Mouse (Mus musculus) small intestine, adult 2 months (tissue): ENCODE measurements around the gene Rnft2. TPM values are rescaled to one million over a fixed set of nuclear protein-coding genes. Genes with fewer than 3 reads are reported as not detected.

Experiments
- H3K27ac ChIP-seq: fragments of 200-500 bp; 2 replicates; pipeline ENCODE4 v1.5.1; 2012; ENCODE audit warnings: low read depth, low read length, control low read depth, inconsistent platforms; ENCODE audit not compliant: insufficient read depth
- H3K27me3 ChIP-seq: fragments of 200-500 bp; 2 replicates; pipeline ENCODE4 v1.6.1; 2012; ENCODE audit warnings: mild to moderate bottlenecking, moderate library complexity, low read length, inconsistent platforms; ENCODE audit not compliant: control insufficient read depth, insufficient read depth
- H3K36me3 ChIP-seq: fragments of 200-500 bp; 2 replicates; pipeline ENCODE4 v1.6.1; 2012; ENCODE audit warnings: mild to moderate bottlenecking, low read length, control low read depth, inconsistent platforms; ENCODE audit not compliant: control insufficient read depth, insufficient read depth
- H3K4me1 ChIP-seq: fragments of 200-500 bp; 2 replicates; pipeline ENCODE4 v1.6.1; 2012; ENCODE audit warnings: low read length, inconsistent platforms, mixed read lengths; ENCODE audit not compliant: control insufficient read depth, insufficient read depth, insufficient read length
- H3K4me3 ChIP-seq: fragments of 200-500 bp; 2 replicates; pipeline ENCODE4 v1.5.1; 2012; ENCODE audit warnings: low read depth, mild to moderate bottlenecking, control low read depth, inconsistent platforms, low read length, moderate library complexity
- CTCF ChIP-seq: fragments of 200-500 bp; IDR thresholded peaks from 2 replicates; pipeline ENCODE4 v1.5.1; 2012; ENCODE audit warnings: low read depth, mild to moderate bottlenecking, control low read depth, inconsistent platforms, low read length, moderate library complexity, mixed read lengths; ENCODE audit not compliant: insufficient replicate concordance, insufficient read length; ENCODE audit errors: extremely low read depth
- POLR2A ChIP-seq: fragments of 200-500 bp; IDR thresholded peaks from 2 replicates; pipeline ENCODE4 v1.6.1; 2012; ENCODE audit warnings: low read depth, mild to moderate bottlenecking, control low read depth, inconsistent platforms, low read length, moderate library complexity
- WGBS: fragments of 180-500 bp; shearing (Covaris S2); methylation state at CpG from one replicate; pipeline ENCODE4 v1.1.7; 2018; 5-methylcytosine and 5-hydroxymethylcytosine counted together
- polyA plus RNA-seq: library from polyadenylated mRNA; depleted of rRNA; stranded (reverse); fragments of >200 nt; gene quantifications from 2 replicates; pipeline ENCODE4 v1.2.3, GENCODE M21; 2012; rRNA removed

The Rnft2 gene
- polyA plus RNA-seq, 1 experiment: 0.98 TPM

DNA sequence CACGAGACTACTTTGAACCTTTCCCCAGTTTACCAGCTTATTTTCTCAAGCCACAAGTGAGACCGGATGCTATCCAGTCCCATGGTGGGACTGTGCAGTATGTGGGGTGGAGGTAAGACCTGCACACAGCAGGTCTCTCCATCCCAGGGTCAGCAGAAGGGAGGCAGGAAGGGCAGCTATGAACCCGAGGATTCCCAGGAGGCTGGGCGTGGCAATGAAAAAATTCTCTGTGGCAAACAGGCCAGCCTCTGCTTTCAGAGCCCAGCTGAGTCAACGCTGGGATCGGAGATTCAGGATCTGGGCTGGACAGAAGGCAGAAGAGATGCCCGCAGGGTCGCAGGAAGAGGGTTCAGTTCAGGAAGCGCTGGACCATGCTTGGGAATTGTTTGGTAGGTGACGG, 97.7 kb downstream of the Rnft2 start:
- no peak for TF ChIP-seq POLR2A
- 69% methylated on average over 10 of the region's 10 CpGs for WGBS
- 0 out of 2 replicates have a peak, but pooled peaks cover 4% of the 10 kb centered on the region for H3K4me1 ChIP-seq
- H3K36me3 ChIP-seq: peaks cover 2% of the 10 kb centered on the region
- no peak overlapping the region for H3K27ac ChIP-seq
- no peak overlapping the region for H3K4me3 ChIP-seq
- no peaks in the 10 kb centered on the region for H3K27me3 ChIP-seq

DNA sequence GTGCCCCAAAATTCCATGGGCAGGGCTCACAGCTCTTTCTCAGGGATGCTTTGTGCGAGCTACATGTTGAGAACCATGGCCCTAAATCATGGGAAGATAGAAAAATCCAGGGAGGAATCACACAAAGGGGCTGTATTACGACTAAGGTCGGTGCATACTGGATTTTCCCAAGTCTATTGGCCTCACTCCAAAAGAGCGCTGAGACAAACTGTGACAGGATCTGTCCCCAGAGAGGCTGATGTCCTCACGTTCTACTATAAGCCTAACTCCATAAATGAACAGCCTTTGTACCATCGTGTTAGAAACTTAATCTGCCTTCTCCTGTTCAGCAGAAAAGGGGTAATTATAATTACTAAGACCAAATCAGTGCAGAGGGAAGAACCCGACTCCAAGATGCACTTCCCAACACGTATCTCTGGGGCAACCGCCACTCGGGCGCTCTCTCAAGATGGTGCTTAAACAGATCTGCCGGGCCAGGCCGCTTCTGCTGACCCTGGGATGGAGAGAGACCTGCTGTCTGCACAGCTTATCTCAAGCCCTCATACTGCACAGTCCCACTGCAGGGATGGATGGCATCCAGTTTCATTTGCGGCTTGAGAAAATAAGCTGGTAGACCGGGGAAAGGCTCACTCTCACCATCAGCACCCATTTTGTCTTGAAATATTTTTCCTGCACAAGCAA, 98.8 kb downstream of the Rnft2 start:
- TF ChIP-seq CTCF (no peak), POLR2A (no peak)
- Histone ChIP-seq H3K36me3 (peaks cover 7% of the 10 kb centered on the region), H3K27me3 (no peaks in the 10 kb centered on the region), H3K27ac (no peak overlapping the region), H3K4me3 (no peak overlapping the region), H3K4me1 (0 out of 2 replicates have a peak, but pooled peaks cover 4% of the 10 kb centered on the region)
- 78% methylated on average over 15 of the region's 15 CpGs for WGBS

DNA sequence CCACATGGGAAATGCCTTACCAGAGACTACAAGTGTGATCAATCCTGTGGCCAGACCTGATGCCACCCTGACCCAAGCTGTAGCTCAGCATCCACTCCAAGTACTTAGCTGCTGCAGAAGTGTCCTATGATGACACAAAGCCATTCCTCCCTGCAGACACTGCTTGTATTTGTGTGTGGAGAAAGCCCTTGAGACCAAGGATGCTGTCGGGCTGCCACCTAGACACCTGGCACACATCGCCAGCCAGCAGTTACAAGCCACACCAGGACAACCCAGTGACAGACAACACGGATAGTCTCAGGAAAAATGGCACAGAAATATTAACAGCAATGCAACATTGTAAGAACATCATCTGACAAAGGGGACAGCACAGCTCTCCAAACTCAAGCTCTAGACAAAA, 99.5 kb downstream of the Rnft2 start:
- 88% methylated on average over 3 of the region's 3 CpGs for WGBS
- no peak for TF ChIP-seq POLR2A
- no peak for TF ChIP-seq CTCF
- H3K4me1 ChIP-seq: 0 out of 2 replicates have a peak, but pooled peaks cover 4% of the 10 kb centered on the region
- no peak overlapping the region for H3K4me3 ChIP-seq
- no peaks in the 10 kb centered on the region for H3K27me3 ChIP-seq
- H3K36me3 ChIP-seq: peaks cover 11% of the 10 kb centered on the region
- H3K27ac ChIP-seq: no peak overlapping the region

- no peak overlapping the region for H3K27ac ChIP-seq
- no peak overlapping the region for H3K4me3 ChIP-seq
- WGBS: 86% methylated on average over 6 of the region's 6 CpGs
- TF ChIP-seq POLR2A: no peak
- no peak for TF ChIP-seq CTCF
- H3K4me1 ChIP-seq: 0 out of 2 replicates have a peak, but pooled peaks cover 4% of the 10 kb centered on the region
- H3K36me3 ChIP-seq: peaks cover 11% of the 10 kb centered on the region
- no peaks in the 10 kb centered on the region for H3K27me3 ChIP-seq
Measured at GRCm38 (mm10) chr5:118144770-118145169, 100.1 kb downstream of the Rnft2 start.

DNA sequence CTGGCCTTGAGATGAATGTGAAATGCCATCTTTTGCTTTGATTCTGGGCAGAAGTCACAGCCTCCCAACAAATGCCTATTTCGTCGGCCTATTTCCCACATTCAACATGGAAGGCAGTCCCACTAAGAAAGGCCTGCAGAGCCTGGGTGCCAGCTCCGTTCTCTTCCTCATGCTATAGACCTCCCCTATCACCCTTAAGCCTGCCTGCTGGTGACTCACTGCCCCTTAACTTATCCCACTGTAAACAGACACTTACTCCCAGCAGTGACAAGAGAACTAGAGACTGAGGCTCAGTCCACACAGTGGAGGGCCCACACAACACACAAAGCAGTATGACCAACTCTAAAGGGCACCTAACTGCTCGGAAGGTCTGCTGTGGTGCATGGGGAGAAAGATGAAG, 100.6 kb downstream of the Rnft2 start:
- TF ChIP-seq POLR2A (no peak), CTCF (no peak)
- H3K4me1 ChIP-seq: 0 out of 2 replicates have a peak, but pooled peaks cover 4% of the 10 kb centered on the region
- H3K27me3 ChIP-seq: no peaks in the 10 kb centered on the region
- H3K36me3 ChIP-seq: peaks cover 14% of the 10 kb centered on the region
- WGBS: 84% methylated on average over 4 of the region's 4 CpGs
- no peak overlapping the region for H3K4me3 ChIP-seq
- no peak overlapping the region for H3K27ac ChIP-seq

DNA sequence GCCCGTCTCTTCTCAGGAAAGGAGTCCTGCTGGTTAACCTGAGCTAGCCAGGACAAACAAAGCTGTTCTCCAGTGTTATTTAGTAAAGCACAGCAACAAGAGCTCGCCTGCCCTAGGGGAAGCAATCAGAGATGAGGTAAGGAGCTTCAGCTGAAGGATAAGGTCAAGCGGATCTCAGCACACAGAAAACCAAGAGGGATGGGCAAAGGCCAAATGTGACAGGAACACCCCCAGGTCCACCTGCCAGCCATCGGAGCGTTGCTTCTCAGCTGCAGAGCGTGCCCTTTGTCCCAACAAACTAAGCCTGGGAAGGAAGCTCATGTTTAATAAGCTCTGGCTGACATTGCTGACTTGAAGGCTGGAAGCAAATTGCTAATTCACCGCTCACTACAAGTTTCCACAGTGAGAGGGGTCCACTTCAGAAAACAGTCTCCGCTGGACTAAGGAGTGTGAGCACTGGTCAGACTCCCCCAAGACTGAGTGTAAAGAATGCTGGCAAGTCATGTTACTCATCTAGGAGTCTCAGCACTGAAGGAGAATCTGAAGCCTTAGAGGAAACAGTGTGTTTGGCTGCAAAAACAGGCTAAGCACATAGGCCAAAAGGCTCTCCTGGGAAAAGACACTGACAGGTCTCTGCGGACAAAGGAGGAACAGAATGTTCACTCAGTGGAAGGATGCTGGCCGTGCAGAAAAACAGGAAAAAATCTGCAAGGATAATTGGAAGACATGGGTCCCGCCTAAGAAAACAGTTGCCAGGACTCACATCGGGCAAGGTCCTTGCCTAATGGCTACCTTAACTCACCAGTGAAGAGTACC, 101.5 kb downstream of the Rnft2 start:
- H3K36me3 ChIP-seq: peaks cover 18% of the 10 kb centered on the region
- H3K27me3 ChIP-seq: no peaks in the 10 kb centered on the region
- WGBS: 70% methylated on average over 12 of the region's 12 CpGs
- no peak overlapping the region for H3K4me3 ChIP-seq
- H3K27ac ChIP-seq: no peak overlapping the region
- H3K4me1 ChIP-seq: 0 out of 2 replicates have a peak, but pooled peaks cover 4% of the 10 kb centered on the region
- TF ChIP-seq CTCF: no peak
- TF ChIP-seq POLR2A: no peak

DNA sequence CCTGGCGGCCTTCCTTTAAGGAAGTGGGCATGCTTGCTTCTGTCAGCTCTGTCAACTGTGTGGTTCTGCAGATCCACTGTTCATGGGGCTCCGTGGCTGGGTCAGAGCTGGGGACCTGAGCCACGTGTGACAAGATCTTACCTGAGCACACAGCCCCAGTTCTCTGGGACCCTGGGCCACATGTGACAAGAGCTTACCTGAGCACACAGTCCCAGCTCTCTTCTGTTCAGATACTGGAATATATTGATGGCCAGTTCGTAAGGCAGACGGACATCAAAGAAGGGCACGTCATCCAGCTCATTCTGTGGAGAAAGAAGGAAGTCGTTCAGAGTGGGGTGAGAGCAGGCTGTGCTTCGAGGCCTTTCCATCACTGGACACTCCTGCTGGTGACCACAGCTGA, 102.4 kb downstream of the Rnft2 start:
- Histone ChIP-seq H3K4me1 (0 out of 2 replicates have a peak, but pooled peaks cover 4% of the 10 kb centered on the region), H3K36me3 (peaks cover 18% of the 10 kb centered on the region), H3K27me3 (no peaks in the 10 kb centered on the region), H3K4me3 (no peak overlapping the region), H3K27ac (no peak overlapping the region)
- WGBS: 91% methylated on average over 8 of the region's 8 CpGs
- no peak for TF ChIP-seq CTCF
- TF ChIP-seq POLR2A: no peak

Other genes starting within 250 kb of the Rnft2 start
- gene Tesc, start 217.4 kb downstream of the Rnft2 start, polyA plus RNA-seq: 9.8 and 25.5 TPM in 2 replicates
- gene Fbxw8, start 89.7 kb downstream of the Rnft2 start, polyA plus RNA-seq: 15.9 and 28.3 TPM in 2 replicates
- gene Hrk, start 80.5 kb downstream of the Rnft2 start, polyA plus RNA-seq: not detected in 2 replicates
- gene 2410131K14Rik, start 111 bp upstream of the Rnft2 start, polyA plus RNA-seq: 2.4 and 3.8 TPM in 2 replicates